Mouse (Mus musculus) B cell, adult 67 days (primary cell): ENCODE results near the gene BC029722. TPM values are rescaled to one million over a fixed set of nuclear protein-coding genes. Genes with fewer than 3 reads are reported as not detected.

ENCODE experiments used
- total RNA-seq, 2 experiments: library from RNA; stranded (reverse); gene quantifications; 4 replicates each; pipeline ENCODE4 v1.2.4; 2023

BC029722 gene
- total RNA-seq: 10 to 100 TPM; 25.9 to 27.2 TPM

DNA sequence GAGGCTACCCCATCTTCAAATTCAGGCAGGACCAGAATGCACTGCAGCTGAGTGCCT lies at the start of gene BC029722:
Gene BC029722 (minus strand): TSS at position 35 of the 57 bp plus-strand sequence.

DNA sequence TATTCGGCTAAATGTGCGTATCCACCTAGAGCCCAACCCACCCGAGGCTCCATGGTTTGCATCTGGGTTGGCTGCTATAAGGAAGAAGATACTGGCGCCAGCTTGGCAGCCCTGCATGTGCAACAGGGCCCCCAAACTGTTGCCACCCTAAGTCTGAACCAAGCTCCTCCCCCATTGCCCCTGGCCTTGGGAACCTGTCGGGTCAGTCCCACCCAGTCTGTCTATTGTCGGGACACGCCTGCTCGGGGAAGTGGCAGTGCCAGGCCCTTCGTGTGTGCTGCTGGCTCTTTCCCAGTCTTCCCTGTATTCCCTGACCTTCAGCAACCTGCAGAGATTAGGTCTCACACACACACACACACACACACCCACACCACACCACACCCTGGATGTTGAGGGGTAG lies 15.5 kb upstream of the BC029722 start, which contains the start of gene Fam83c:
Gene Fam83c (minus strand): TSS at position 123 of the 400 bp plus-strand sequence.

GRCm38 (mm10) chr2:155826630-155827424 lies 7.6 kb upstream of the BC029722 start, which contains the start of gene Eif6:
Gene Eif6, minus strand, starts transcription at chr2:155826925.

DNA sequence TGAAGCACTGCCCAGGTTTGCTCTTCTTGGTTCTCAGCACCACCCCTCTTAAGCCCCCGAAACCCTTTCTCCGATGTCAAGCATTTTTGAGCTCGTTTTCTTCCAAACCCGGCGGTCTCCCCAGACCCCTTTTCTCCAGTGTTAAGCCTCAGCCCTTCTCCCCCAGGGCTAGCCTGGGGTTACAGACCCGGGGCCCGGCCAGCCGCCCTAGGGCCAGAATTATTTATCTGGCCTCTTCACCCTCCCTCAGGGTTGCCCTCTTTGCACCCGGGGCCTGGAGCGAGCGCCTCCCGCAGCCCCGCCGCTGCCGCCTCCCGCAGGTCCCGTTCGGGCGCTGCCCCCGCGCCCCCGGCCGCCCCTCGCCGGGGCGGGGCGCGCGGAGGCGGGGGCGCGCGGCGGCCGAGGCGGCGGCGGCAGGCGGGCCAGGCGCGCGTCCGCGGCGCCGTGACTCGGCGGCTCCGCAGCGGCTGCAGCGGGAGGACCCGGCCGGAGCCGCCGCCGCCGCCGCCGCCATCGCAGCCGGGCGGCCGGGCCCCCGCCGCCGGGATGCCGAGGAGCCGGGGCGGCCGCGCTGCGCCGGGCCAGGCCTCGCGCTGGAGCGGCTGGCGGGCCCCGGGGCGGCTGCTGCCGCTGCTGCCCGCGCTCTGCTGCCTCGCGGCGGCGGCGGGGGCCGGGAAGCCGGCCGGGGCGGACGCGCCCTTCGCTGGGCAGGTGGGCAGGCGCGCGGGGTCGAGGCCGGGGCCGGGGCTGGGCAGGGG lies 44.1 kb downstream of the BC029722 start, which contains the start of gene Mmp24:
Gene Mmp24 (plus strand): TSS at position 416 of the 758 bp plus-strand sequence.

Other genes with a start within 250 kb of the BC029722 start
- 10 to 100 TPM; 12.4 to 13.5 TPM for gene Gss, start 226.6 kb downstream of the BC029722 start, total RNA-seq
- gene Myh7b, start 208.2 kb downstream of the BC029722 start, total RNA-seq: not detected
- 100 to 1,000 TPM; 175 to 198 TPM for gene Trpc4ap, start 127.0 kb downstream of the BC029722 start, total RNA-seq
- 10 to 100 TPM; 37.2 to 39.6 TPM for gene Edem2, start 90.0 kb downstream of the BC029722 start, total RNA-seq
- not detected for gene Gm17581, start 83.6 kb downstream of the BC029722 start, total RNA-seq
- not detected for gene Procr, start 68.3 kb downstream of the BC029722 start, total RNA-seq
- not detected for gene Mmp24, start 44.1 kb downstream of the BC029722 start, total RNA-seq
- 100 to 1,000 TPM in 1 of 2 experiments, 10 to 100 TPM in 1; 84.4 to 126 TPM for gene Eif6, start 7.5 kb upstream of the BC029722 start, total RNA-seq
- not detected for gene Fam83c, start 15.4 kb upstream of the BC029722 start, total RNA-seq
- gene Uqcc1, start 110.9 kb upstream of the BC029722 start, total RNA-seq: 10 to 100 TPM; 35.4 to 40.9 TPM
- not detected for gene Gm15557, start 121.3 kb upstream of the BC029722 start, total RNA-seq
- gene Gdf5, start 125.9 kb upstream of the BC029722 start, total RNA-seq: not detected
- gene Cep250, start 137.0 kb upstream of the BC029722 start, total RNA-seq: 10 to 100 TPM; 65.6 to 75.0 TPM
- gene 6430550D23Rik, start 188.6 kb upstream of the BC029722 start, total RNA-seq: 1 to 10 TPM in 1 of 2 experiments, under 1 TPM in 1; 0.78 to 1.7 TPM
- gene Ergic3, start 188.6 kb upstream of the BC029722 start, total RNA-seq: 100 to 1,000 TPM in 1 of 2 experiments, 10 to 100 TPM in 1; 89.9 to 105 TPM
- not detected for gene Fer1l4, start 233.5 kb upstream of the BC029722 start, total RNA-seq
- 1 to 10 TPM; 4.9 to 5.0 TPM for gene Spag4, start 245.7 kb upstream of the BC029722 start, total RNA-seq